Mouse (Mus musculus) brown adipose tissue, adult 24 weeks (tissue): ENCODE data around the gene Gm26938. TPM values are rescaled to one million over a fixed set of nuclear protein-coding genes. Genes with fewer than 3 reads are reported as not detected.

Experiments used
- H3K27ac ChIP-seq: fragments of 200-500 bp; replicated peaks from 2 replicates; pipeline ENCODE4 v1.5.1; 2012; ENCODE audit warnings: low read depth, mild to moderate bottlenecking, low read length
- H3K4me1 ChIP-seq: fragments of 200-500 bp; 2 replicates; pipeline ENCODE4 v1.6.1; 2012; ENCODE audit warnings: low read length, mixed read lengths; ENCODE audit not compliant: control insufficient read depth, insufficient read depth, insufficient read length
- H3K4me3 ChIP-seq: fragments of 200-500 bp; 2 replicates; pipeline ENCODE4 v1.5.1; 2012; ENCODE audit warnings: low read depth, mild to moderate bottlenecking, low read length, moderate library complexity; ENCODE audit not compliant: insufficient read depth
- polyA plus RNA-seq: library from polyadenylated mRNA; stranded (reverse); fragments of >200 nt; gene quantifications from 2 replicates; pipeline ENCODE4 v1.2.4, GENCODE M21; 2012; ENCODE audit not compliant: missing spikeins, insufficient read depth, insufficient read length

The Gm26938 gene
- polyA plus RNA-seq, 1 experiment = not detected

GRCm38 (mm10) chr5:139821466-139822459 lies 4.4 kb downstream of the Gm26938 start:
- Histone ChIP-seq H3K27ac (no peak overlapping the region), H3K4me1 (peaks cover 5% of the 10 kb centered on the region), H3K4me3 (no peak overlapping the region)

- no peak within 1 kb of the TSS for H3K27ac ChIP-seq
- H3K4me3 ChIP-seq = no peak within 1 kb of the TSS
- H3K4me1 ChIP-seq = no peaks in the 10 kb centered on the region
These were observed 6.5 kb downstream of the Gm26938 start, which contains the start of gene Tmem184a for GRCm38 (mm10) chr5:139819538-139820181. Gene Tmem184a, minus strand, starts transcription at chr5:139819917.

DNA sequence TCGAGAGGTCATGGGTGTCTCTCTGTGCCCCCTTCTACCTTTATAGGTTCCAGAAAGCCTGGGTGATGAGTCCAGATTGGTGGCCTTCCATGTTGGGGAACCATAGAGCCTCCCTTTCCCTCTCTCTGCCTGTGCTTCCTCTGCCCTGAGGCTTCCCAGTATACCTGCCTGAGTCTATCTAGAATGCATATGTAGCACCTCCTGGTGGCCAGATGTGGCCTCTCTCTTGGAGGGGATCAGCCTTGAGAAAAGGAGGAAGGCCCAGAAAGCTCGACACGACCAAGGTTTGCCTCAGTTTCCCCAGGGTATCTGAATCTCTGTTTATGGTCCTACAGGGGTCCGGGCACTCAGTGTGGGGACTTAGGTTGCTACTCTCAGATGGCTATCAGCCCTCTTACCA lies 7.4 kb downstream of the Gm26938 start:
- H3K4me1 ChIP-seq = no peaks in the 10 kb centered on the region
- H3K27ac ChIP-seq = no peak overlapping the region
- no peak overlapping the region for H3K4me3 ChIP-seq

GRCm38 (mm10) chr5:139818056-139818455 lies 8.2 kb downstream of the Gm26938 start:
- Histone ChIP-seq H3K4me3 (no peak overlapping the region), H3K4me1 (no peaks in the 10 kb centered on the region), H3K27ac (no peak overlapping the region)

DNA sequence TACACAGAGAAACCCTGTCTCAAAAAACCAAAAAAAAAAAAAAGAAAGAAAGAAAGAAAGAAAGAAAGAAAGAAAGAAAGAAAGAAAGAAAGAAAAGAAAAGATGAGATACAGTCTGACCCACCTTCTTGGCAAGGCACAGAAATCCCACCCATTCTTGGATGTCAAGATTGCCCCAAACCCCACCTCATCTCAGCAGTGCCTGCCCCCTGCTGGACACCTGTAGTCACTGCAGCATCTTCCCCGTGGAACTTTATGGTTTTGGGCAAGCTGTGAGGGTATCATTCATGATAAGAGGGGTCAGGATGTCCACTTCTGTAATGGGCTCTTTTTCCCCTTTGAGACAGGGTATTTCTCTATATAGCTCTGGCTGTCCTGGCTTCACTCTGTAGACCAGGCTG lies 8.9 kb downstream of the Gm26938 start:
- Histone ChIP-seq H3K27ac (no peak overlapping the region), H3K4me1 (no peaks in the 10 kb centered on the region), H3K4me3 (no peak overlapping the region)

GRCm38 (mm10) chr5:139816445-139816844 lies 9.8 kb downstream of the Gm26938 start:
- H3K4me1 ChIP-seq = no peaks in the 10 kb centered on the region; the same call in 1 of the 2 replicates
- H3K27ac ChIP-seq = no peak overlapping the region
- H3K4me3 ChIP-seq = no peak overlapping the region

DNA sequence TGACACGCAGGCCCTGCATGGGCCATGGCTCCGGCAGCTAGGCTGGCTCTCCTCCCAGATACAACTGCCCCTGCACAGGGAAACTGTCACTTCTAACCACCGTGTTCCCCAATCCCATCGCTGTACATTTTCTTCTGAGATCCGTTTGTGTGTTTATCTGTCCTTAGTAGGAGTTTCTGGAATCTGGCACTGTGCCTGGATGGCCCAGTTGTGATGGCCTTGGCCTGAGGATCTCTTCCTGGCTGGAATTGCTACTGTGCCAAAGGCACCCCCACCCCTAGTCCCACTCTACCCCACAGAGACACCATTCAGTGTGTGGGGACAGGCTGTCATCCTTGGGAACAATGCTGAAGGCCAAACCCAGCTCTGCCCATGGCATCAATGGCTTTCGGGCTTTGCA lies 10.2 kb downstream of the Gm26938 start:
- H3K4me1 ChIP-seq = no peaks in the 10 kb centered on the region; the same call in 1 of the 2 replicates
- no peak overlapping the region for H3K27ac ChIP-seq

DNA sequence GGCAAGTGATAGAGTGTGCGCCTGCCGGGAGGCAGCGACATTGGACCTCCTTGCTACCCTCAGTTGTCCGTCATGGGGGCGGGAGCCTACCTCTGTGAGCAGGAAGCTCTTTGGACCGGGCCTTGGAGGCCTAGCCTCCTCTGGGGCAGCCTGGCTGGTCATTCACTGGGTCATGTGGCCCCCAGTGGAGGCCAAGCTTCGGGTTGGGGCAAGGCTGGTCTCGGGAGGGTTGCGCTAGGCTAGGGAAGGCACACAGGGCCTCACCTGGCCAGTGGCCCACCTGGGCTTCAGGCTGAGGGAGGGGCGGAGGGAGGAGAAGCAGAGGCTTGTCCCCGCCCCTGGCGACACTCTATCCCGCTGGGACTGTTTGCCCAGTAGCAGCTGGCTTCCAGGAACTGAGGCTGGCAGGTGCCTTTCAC lies 12.2 kb downstream of the Gm26938 start:
- Histone ChIP-seq H3K4me1 (no peaks in the 10 kb centered on the region; the same call in 1 of the 2 replicates), H3K27ac (no peak overlapping the region), H3K4me3 (no peak overlapping the region)

More for the DNA sequence above, 10.2 kb downstream of the Gm26938 start:
- no peak overlapping the region for H3K4me3 ChIP-seq

- no peak overlapping the region for H3K27ac ChIP-seq
- H3K4me1 ChIP-seq = no peaks in the 10 kb centered on the region; the same call in 1 of the 2 replicates
- no peak overlapping the region for H3K4me3 ChIP-seq
These were observed 13.1 kb downstream of the Gm26938 start for GRCm38 (mm10) chr5:139813126-139813490.

GRCm38 (mm10) chr5:139812398-139813125 lies 13.6 kb downstream of the Gm26938 start:
- Histone ChIP-seq H3K4me3 (no peak overlapping the region), H3K4me1 (no peaks in the 10 kb centered on the region; the same call in 1 of the 2 replicates), H3K27ac (no peak overlapping the region)

- Histone ChIP-seq H3K4me1 (no peaks in the 10 kb centered on the region; the same call in 1 of the 2 replicates), H3K27ac (no peak overlapping the region), H3K4me3 (no peak overlapping the region)
These were observed 14.4 kb downstream of the Gm26938 start for GRCm38 (mm10) chr5:139811677-139812397.

DNA sequence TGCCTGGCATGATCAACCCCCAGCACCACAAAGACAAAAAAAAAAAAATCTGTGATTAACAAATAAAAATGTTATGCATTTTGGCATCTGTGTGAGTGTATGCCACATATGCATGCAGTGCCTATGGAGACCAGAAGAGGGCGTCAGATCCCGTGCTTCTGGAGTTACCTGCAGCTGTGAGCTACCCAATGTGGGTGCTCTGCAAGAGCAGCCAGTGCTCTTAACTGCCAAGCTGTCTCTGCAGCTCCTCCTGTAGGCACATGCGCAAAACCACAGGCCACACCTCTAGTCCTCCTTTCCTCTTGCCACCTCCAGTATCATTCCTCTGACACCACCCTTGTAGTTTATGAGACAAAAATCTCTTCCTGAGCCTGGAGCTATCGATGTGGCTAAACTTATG lies 16.8 kb downstream of the Gm26938 start:
- H3K4me3 ChIP-seq = no peak overlapping the region
- no peak overlapping the region for H3K27ac ChIP-seq
- no peaks in the 10 kb centered on the region; the same call in 1 of the 2 replicates for H3K4me1 ChIP-seq

DNA sequence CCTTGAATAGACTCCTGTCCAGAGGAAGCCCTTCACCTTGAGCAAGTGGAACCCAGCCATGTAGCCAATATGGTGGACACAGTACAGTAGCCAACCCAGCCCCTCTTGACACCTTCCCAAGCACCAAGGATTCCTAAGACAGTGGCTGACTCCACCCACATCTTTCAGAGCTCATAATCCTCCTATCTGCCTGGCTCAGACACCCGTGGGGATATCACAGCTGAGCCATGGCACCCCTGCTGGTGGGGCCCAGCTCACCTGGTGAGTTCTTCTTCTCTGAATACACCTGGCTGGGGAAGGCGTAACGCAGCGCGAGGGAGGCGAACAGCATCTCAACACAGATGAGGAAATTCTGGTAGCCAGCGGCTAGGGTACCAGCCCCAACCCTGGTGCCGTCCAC lies 20.3 kb downstream of the Gm26938 start:
- no peaks in the 10 kb centered on the region for H3K4me1 ChIP-seq
- H3K4me3 ChIP-seq = no peak overlapping the region
- H3K27ac ChIP-seq = no peak overlapping the region

- H3K27ac ChIP-seq = no peak overlapping the region
- H3K4me1 ChIP-seq = no peaks in the 10 kb centered on the region
- H3K4me3 ChIP-seq = no peak overlapping the region
These were observed 21.6 kb downstream of the Gm26938 start for GRCm38 (mm10) chr5:139804573-139805111.
